Mouse (Mus musculus) lung, embryonic 16.5 days (tissue): ENCODE results near the gene Ttc23. TPM values are rescaled to one million over a fixed set of nuclear protein-coding genes. Genes with fewer than 3 reads are reported as not detected.
A peak's percentile ranks its signal among the peaks of the same experiment; 100 is the strongest.

Source experiments
- ATAC-seq: fragments of 200-750 bp; cut with Nextera tagmentation; 2 replicates; pipeline ENCODE4 v1.8.0; 2017; ENCODE audit warnings: low read depth, mild to moderate bottlenecking, moderate library complexity
- H3K27ac ChIP-seq: fragments of 300-500 bp; sonication (generic); 2 replicates; pipeline ENCODE4 v1.5.1; 2014; ENCODE audit warnings: mild to moderate bottlenecking, control low read depth, low read length
- H3K27me3 ChIP-seq: fragments of 300-500 bp; sonication (generic); 2 replicates; pipeline ENCODE4 v1.6.1; 2014; ENCODE audit warnings: low read depth, low read length, mixed read lengths; ENCODE audit not compliant: control insufficient read depth, insufficient read depth
- H3K36me3 ChIP-seq: fragments of 300-500 bp; sonication (generic); 2 replicates; pipeline ENCODE4 v1.6.1; 2014; ENCODE audit warnings: low read length; ENCODE audit not compliant: control insufficient read depth, insufficient read depth
- H3K4me1 ChIP-seq: fragments of 300-500 bp; sonication (generic); replicated peaks from 2 replicates; pipeline ENCODE4 v1.6.1; 2014; ENCODE audit warnings: low read length, mixed read lengths; ENCODE audit not compliant: control insufficient read depth, insufficient read depth
- H3K4me2 ChIP-seq: fragments of 300-500 bp; sonication (generic); 2 replicates; pipeline ENCODE4 v1.6.1; 2014; ENCODE audit warnings: low read depth, low read length, control low read depth
- H3K4me3 ChIP-seq: fragments of 300-500 bp; sonication (generic); 2 replicates; pipeline ENCODE4 v1.5.1; 2014; ENCODE audit warnings: mild to moderate bottlenecking, low read length, control low read depth
- H3K9ac ChIP-seq: fragments of 300-500 bp; sonication (generic); 2 replicates; pipeline ENCODE4 v1.6.1; 2014; ENCODE audit warnings: low read length, control low read depth
- H3K9me3 ChIP-seq: fragments of 300-500 bp; sonication (generic); 2 replicates; pipeline ENCODE4 v1.6.1; 2016; ENCODE audit warnings: low read length; ENCODE audit not compliant: control insufficient read depth
- WGBS: fragments of 180-500 bp; shearing (Covaris S2); extraction: QIAGEN DNeasy Blood & Tissue Kit; methylation state at CpG from one replicate; pipeline ENCODE4 v1.1.7; 2014; 5-methylcytosine and 5-hydroxymethylcytosine counted together
- polyA plus RNA-seq: library from polyadenylated mRNA; unstranded; fragments of >200 nt; fragmentation: Nextera tagmentation; extraction: Ambion mirVana; gene quantifications from 2 replicates; pipeline ENCODE4 v1.2.1, GENCODE M21; 2015

Ttc23 gene
- polyA plus RNA-seq, 1 experiment from 2014 or later, result 27.1 TPM

DNA sequence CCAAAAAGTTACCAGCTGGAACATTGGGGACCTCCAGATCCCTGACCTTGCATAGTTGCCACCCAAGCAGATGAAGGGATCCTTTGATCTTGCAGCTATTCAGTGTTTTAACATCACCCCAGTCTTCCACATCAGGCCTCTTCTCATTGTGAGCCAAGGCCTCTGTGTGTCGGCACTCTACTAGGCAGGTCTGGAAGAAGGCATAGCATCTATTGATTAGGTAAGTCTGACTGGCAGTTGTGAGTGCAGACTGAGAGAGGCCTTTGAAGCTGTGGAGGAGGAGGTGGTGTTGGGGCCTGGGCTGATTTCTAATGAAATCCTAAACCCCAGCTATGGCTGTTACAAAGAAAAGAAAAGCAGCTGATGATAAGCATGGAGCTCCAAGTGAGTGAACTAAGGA lies 8.0 kb downstream of the Ttc23 start:
- no peaks in the 10 kb centered on the region for H3K9me3 ChIP-seq
- no peak for ATAC-seq
- no peak overlapping the region for H3K9ac ChIP-seq
- peaks cover 10% of the 10 kb centered on the region for H3K4me1 ChIP-seq
- WGBS, result 27% methylated on average over 1 of the region's 1 CpGs
- peak overlapping the region; percentile 34 for H3K27ac ChIP-seq
- H3K4me2 ChIP-seq, result no peak overlapping the region
- H3K36me3 ChIP-seq, result no peaks in the 10 kb centered on the region
- no peak overlapping the region for H3K4me3 ChIP-seq
- no peaks in the 10 kb centered on the region for H3K27me3 ChIP-seq

DNA sequence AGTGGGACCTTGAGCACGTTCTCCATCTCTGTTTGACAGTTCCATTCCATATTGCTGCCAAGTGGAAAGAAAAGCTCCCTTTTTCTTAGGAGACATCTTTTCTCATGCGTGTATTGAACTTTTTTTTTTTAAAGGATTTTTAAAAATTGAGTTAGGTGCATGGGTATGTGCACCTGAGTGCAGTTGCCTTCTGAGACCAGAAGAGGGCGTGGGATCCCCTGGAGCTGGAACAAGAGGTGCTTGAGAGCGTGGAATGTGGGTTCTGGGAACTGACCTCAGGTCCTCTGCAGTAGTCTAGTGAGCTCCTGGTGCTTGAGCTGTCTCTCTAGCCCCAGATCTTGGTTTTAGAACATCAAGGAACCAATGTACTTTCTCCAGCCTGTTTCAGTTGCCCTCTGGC lies 10.9 kb downstream of the Ttc23 start:
- 81% methylated on average over 4 of the region's 4 CpGs for WGBS
- no peak for ATAC-seq
- H3K36me3 ChIP-seq, result no peaks in the 10 kb centered on the region; the same call in 1 of the 2 replicates

DNA sequence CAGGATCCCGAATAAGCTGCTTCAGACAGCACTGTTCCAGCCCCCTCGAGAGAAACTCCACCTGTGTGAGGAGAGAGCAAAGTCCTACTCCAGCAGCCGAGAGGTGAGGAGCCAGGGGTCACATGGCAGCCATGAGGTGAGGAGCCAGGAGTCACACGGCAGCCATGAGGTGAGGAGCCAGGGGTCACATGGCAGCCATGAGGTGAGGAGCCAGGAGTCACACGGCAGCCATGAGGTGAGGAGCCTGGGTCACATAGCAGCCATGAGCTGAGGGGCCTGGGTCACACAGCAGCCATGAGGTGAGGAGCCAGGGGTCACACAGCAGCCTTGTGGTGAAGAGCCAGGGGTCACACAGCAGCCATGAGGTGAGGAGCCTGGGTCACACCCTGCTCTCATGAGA lies 15.2 kb downstream of the Ttc23 start:
- 70% methylated on average over 5 of the region's 5 CpGs for WGBS
- no peak overlapping the region for H3K27ac ChIP-seq
- H3K4me1 ChIP-seq, result peaks cover 4% of the 10 kb centered on the region; the same call in 1 of the 2 replicates

More for the DNA sequence above, 10.9 kb downstream of the Ttc23 start:
- Histone ChIP-seq H3K9me3 (no peaks in the 10 kb centered on the region), H3K9ac (no peak overlapping the region), H3K4me3 (no peak overlapping the region), H3K4me2 (no peak overlapping the region), H3K4me1 (peaks cover 11% of the 10 kb centered on the region), H3K27ac (no peak overlapping the region), H3K27me3 (no peaks in the 10 kb centered on the region)

DNA sequence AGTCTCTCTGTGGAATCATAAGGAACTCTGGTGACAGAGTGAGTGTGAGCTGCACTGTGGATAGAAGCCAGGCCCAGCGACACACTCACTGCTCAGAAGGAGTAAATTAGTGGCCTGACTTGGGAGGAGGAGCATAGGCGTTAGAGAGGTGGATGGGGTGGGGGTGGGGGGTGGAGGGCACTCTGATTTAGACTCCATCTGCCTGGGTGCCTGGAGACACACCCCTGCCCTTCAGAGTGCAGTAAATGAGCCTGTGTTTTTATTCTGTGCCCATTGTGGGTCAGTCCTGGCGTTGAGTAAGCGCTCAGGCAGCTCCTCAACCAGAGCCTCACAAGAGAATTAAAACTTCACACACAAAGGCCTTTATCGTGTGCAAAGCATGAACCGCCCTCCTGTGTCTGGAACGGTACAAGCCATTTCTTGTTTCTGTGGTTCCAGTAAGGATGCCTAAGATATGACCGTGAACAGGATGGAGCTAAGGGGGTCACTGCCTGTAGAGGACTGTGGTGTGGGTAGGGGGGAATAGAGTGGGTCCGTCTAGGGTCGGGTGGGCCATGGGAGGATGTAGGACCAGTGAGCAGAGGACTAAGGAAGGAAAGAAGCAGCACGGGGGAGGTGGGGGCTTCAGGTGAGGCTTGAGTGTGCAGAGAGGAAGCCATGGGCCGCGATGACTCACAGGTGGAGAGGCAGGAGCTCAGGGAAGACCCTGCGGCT lies 16.9 kb downstream of the Ttc23 start:
- 78% methylated on average over 14 of the region's 14 CpGs for WGBS
- peaks cover 9% of the 10 kb centered on the region for H3K36me3 ChIP-seq
- H3K4me3 ChIP-seq, result no peak overlapping the region
- ATAC-seq, result peak; percentile 26; the same call in 1 of the 2 replicates
- H3K9me3 ChIP-seq, result no peaks in the 10 kb centered on the region
- H3K9ac ChIP-seq, result no peak overlapping the region
- H3K27me3 ChIP-seq, result no peaks in the 10 kb centered on the region
- no peak overlapping the region for H3K4me2 ChIP-seq
- H3K27ac ChIP-seq, result no peak overlapping the region
- peaks cover 4% of the 10 kb centered on the region; the same call in 1 of the 2 replicates for H3K4me1 ChIP-seq

More for the DNA sequence above, 15.2 kb downstream of the Ttc23 start:
- H3K27me3 ChIP-seq, result no peaks in the 10 kb centered on the region
- no peak overlapping the region for H3K9ac ChIP-seq
- peaks cover 9% of the 10 kb centered on the region for H3K36me3 ChIP-seq
- H3K4me2 ChIP-seq, result no peak overlapping the region
- no peaks in the 10 kb centered on the region for H3K9me3 ChIP-seq
- H3K4me3 ChIP-seq, result no peak overlapping the region
- no peak for ATAC-seq

DNA sequence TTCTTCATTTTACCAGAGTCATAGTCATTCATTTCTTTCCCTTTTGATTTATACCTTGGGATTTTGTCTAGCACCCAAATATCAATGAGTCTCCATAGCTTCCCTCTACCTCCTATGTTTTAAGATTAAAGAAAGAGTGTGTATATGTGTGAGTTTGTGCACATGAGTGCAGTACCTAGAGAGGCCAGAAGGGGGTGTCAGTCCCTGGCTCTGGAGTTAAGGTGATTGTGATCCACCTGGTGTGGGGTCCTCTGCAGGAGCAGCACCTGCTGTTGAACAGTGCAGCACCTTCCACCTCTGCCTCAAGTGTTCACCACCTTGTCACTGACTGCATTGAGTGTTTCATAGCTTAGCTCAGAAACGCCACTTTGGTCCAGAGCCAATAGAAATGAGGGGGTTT lies 23.8 kb downstream of the Ttc23 start:
- no peak overlapping the region for H3K9ac ChIP-seq
- H3K4me1 ChIP-seq, result peaks cover 10% of the 10 kb centered on the region
- H3K27me3 ChIP-seq, result no peaks in the 10 kb centered on the region
- ATAC-seq, result no peak
- H3K9me3 ChIP-seq, result no peaks in the 10 kb centered on the region
- no peak overlapping the region for H3K4me2 ChIP-seq
- 85% methylated on average over 1 of the region's 1 CpGs for WGBS
- no peak overlapping the region for H3K27ac ChIP-seq
- no peak overlapping the region for H3K4me3 ChIP-seq
- H3K36me3 ChIP-seq, result peaks cover 7% of the 10 kb centered on the region

DNA sequence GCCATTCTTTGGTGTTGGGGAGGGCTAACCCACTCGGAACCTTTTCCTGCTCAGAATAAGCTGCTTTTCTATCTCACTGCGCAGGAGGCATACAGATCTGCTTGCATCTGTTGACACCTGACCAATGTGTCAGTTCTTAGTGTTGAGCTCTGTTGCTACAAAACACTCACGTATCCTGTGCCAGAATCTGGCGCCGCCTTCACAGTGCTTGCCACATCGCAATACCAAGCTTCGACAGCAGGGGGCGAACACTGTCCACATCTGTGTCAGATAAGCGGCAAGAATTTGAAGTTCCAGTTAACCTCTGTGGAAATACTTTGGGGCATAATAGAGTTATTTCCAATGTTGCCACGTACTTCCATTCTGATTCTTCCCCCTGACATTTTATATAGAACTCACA lies 25.4 kb downstream of the Ttc23 start:
- H3K27ac ChIP-seq, result no peak overlapping the region
- peaks cover 10% of the 10 kb centered on the region for H3K4me1 ChIP-seq
- no peak overlapping the region for H3K9ac ChIP-seq
- no peak overlapping the region for H3K4me2 ChIP-seq
- no peaks in the 10 kb centered on the region for H3K9me3 ChIP-seq
- no peak overlapping the region for H3K4me3 ChIP-seq
- ATAC-seq, result peak; percentile 79
- 5% methylated on average over 10 of the region's 10 CpGs for WGBS
- H3K27me3 ChIP-seq, result no peaks in the 10 kb centered on the region
- peaks cover 7% of the 10 kb centered on the region for H3K36me3 ChIP-seq

DNA sequence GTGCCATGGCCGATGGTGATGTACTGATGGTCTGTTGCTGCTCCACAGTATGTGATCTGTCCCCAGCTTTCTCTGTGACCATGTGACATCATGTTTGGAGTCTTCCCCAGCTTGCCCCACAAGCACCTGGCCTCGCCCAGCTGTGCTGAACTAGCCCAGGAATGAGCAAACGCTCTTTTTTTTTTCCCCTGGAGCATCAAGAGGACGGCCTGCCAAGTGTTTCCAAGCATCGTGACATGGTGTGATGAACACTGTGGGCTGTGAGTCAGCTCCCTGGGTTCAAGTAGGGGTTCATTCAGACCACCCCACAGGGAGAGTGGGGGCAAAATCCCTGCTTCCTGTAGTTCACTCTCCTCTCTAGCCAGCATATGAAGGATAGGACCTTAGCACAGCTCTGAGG lies 26.4 kb downstream of the Ttc23 start:
- 58% methylated on average over 5 of the region's 5 CpGs for WGBS
- Histone ChIP-seq H3K27me3 (no peaks in the 10 kb centered on the region), H3K9ac (no peak overlapping the region), H3K4me2 (no peak overlapping the region), H3K4me1 (peaks cover 10% of the 10 kb centered on the region), H3K27ac (no peak overlapping the region), H3K9me3 (no peaks in the 10 kb centered on the region), H3K4me3 (no peak overlapping the region), H3K36me3 (peaks cover 7% of the 10 kb centered on the region)
- no peak for ATAC-seq

DNA sequence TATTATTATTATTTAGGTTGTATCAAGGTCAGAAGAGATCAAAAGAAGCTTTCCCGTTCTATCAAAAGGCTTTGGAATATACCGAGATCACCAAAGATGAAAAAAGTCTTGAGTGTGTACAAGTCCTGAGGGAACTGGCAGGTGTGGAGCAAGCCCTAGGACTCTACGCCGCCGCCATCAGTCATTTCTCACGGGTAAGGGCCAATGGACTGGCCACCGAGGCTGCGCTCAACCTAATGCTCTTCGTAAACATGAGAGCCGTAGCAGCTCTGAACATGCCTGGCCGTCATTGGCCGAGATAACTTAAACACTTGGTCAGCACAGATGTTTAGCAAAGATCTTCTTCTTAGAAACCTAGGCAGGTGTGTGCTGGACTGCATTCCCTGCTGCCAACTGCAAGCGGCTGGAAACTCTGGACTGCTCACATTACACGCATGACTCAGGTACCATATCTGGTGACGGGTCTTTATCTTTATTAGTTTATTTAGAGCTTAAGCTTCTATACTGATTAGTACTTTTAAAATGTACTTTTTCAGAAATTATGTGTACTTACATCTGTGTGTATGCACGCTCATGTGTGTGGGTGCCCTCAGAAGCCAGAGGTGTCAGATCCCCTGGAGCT lies 31.8 kb downstream of the Ttc23 start:
- no peaks in the 10 kb centered on the region for H3K9me3 ChIP-seq
- H3K27me3 ChIP-seq, result no peaks in the 10 kb centered on the region
- H3K36me3 ChIP-seq, result peaks cover 14% of the 10 kb centered on the region
- H3K4me1 ChIP-seq, result peaks cover 10% of the 10 kb centered on the region
- no peak overlapping the region for H3K4me3 ChIP-seq
- H3K4me2 ChIP-seq, result no peak overlapping the region
- WGBS, result 70% methylated on average over 16 of the region's 16 CpGs
- H3K27ac ChIP-seq, result no peak overlapping the region
- no peak overlapping the region for H3K9ac ChIP-seq
- ATAC-seq, result no peak

DNA sequence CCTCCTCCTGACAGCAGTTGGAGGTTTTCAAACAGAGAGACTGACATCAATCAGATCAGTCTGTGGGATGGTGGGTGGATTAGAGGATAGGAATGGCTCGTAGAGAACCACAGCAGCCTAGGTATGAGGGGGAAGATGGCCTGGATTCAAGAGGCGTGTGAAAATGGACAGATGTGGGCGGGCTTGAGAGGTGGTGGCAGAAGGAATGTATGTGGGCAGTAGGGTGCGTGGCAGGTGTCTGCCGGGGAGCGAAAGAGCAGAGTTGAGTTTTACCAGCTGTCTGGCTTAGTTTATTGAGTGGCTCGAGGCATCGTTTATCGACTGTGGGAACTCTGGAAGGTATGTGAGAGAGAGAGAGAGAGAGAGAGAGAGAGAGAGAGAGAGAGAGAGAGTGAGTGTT lies 33.9 kb downstream of the Ttc23 start:
- Histone ChIP-seq H3K27ac (no peak overlapping the region), H3K4me3 (no peak overlapping the region), H3K27me3 (no peaks in the 10 kb centered on the region), H3K4me1 (no peaks in the 10 kb centered on the region; the same call in 1 of the 2 replicates), H3K9me3 (no peaks in the 10 kb centered on the region), H3K4me2 (no peak overlapping the region), H3K36me3 (peaks cover 22% of the 10 kb centered on the region), H3K9ac (no peak overlapping the region)
- ATAC-seq, result no peak
- WGBS, result 63% methylated on average over 9 of the region's 9 CpGs
